Mouse (Mus musculus): ENCODE data around the gene Adh6b. TPM values are rescaled to one million over a fixed set of nuclear protein-coding genes. Genes with fewer than 3 reads are reported as not detected.

Adh6b gene
- 0.16 and 0.19 TPM in 2 replicates for polyA plus RNA-seq (2015; fragmentation: Nextera tagmentation; extraction: Ambion mirVana)

DNA sequence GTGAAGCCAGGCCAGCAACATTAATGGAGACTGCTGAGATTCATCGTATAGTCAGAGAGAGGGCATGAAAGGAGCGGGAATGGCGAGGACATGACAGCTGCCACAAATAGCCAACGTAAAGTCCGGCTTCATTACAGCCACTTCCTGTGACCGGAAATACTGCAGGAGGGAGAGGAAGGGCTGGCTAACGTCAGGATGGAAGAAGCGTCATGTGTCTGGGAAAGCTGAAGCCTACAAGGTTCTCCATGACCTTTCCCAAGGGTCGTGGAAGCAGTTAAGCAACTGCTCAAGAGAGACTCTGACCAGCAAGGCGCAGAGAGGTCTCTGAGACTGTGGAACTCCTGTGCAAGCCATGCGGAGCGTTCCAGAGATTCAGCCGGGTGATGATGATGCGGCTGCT is at the start of gene Adh6b:
TSS of gene Adh6b (plus strand) at position 305 of the 400 bp plus-strand sequence.
- ATAC-seq, result no peak
- no peak within 1 kb of the TSS for H3K4me3 ChIP-seq (replicated peaks)
- no peak within 1 kb of the TSS for H3K27ac ChIP-seq
- no peaks in the 10 kb centered on the region for H3K4me1 ChIP-seq (replicated peaks)
- H3K9ac ChIP-seq, result no peak within 1 kb of the TSS
- H3K27me3 ChIP-seq (replicated peaks), result no peaks in the 10 kb centered on the region
- H3K9me3 ChIP-seq, result no peaks in the 10 kb centered on the region
- no peaks in the 10 kb centered on the region for H3K36me3 ChIP-seq
- WGBS, result 63% methylated on average over 14 of the region's 14 CpGs
- H3K4me2 ChIP-seq (replicated peaks), result no peak within 1 kb of the TSS

DNA sequence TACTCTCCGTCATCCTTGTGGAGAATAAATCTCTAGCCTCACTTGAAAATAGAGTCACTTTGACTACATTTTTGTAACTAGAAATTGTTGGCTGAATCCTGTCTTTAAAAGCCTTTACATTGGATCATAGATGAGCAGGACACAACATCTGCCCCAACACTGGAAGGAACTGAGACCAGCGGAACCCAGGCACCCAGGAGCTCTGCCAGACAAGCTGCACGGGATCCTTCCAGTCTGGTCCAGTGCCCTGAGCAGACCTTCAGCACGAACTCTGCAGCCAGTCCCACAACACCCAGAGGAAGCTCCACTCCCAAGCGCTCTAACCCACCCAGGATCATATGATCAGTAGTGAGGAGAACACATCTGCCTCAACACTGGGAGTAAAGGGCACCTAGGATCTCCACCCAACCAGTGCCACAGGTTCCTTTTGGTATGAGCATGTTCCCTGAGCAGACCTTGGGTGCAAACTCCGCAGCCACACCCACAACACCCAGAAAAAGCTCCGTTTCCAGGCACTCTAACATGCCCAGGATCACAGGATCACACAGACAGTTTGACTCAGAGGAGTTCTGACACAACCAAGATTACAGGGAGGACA is 48.2 kb upstream of the Adh6b start:
- Histone ChIP-seq H3K4me2 (replicated peaks) (no peak overlapping the region), H3K36me3 (no peaks in the 10 kb centered on the region), H3K27me3 (replicated peaks) (no peaks in the 10 kb centered on the region), H3K4me1 (replicated peaks) (no peaks in the 10 kb centered on the region), H3K9me3 (no peaks in the 10 kb centered on the region), H3K9ac (no peak overlapping the region), H3K27ac (no peak overlapping the region), H3K4me3 (replicated peaks) (no peak overlapping the region)
- ATAC-seq, result peak; percentile 88
- 80% methylated on average over 7 of the region's 7 CpGs for WGBS

DNA sequence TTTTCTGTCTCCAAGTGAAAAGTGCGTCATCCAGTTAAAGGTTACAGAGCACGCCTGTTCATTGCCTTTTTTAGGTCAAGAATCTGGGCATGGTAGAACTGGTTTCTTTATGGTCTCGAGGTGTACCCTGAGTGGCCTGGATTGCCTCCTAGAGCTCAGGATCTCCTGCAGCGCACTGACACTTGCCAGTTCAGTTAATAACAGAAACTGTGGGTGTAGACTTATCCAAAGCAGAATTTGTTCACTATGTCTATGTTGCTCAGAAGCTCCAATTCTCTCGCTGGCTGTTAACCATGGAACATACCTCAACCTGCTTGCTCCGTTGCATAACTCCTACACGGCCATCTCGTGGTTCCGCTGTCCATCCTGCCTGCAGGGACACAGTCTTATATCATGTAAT is 41.4 kb upstream of the Adh6b start:
- ATAC-seq, result no peak
- H3K36me3 ChIP-seq, result no peaks in the 10 kb centered on the region
- no peaks in the 10 kb centered on the region for H3K9me3 ChIP-seq
- H3K4me1 ChIP-seq (replicated peaks), result peaks cover 15% of the 10 kb centered on the region
- H3K27me3 ChIP-seq (replicated peaks), result no peaks in the 10 kb centered on the region
- H3K9ac ChIP-seq, result no peak overlapping the region
- no peak overlapping the region for H3K4me3 ChIP-seq (replicated peaks)
- H3K27ac ChIP-seq, result no peak overlapping the region
- no peak overlapping the region for H3K4me2 ChIP-seq (replicated peaks)
- 87% methylated on average over 9 of the region's 9 CpGs for WGBS

DNA sequence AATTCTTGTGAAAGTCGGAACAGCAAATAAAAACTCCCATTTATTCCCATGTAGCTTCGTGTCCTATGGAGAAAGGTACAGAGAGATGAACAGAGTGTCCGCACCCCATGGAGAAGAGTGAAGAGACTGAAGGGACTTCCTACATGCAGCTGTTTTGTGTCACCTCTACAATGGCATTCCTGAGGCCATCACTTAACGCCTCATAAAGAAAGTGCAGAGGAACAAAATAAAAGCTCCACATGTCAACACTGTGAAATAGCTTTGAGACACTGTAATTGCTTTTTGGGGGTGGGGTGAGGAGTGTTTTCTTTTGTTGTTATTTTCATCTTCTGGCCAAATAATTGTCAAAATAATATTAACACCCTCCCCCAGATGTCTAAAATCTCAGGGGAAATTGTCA is 38.9 kb upstream of the Adh6b start:
- Histone ChIP-seq H3K9me3 (no peaks in the 10 kb centered on the region), H3K4me1 (replicated peaks) (peaks cover 26% of the 10 kb centered on the region), H3K27ac (no peak overlapping the region), H3K9ac (no peak overlapping the region), H3K36me3 (no peaks in the 10 kb centered on the region), H3K27me3 (replicated peaks) (no peaks in the 10 kb centered on the region), H3K4me3 (replicated peaks) (no peak overlapping the region), H3K4me2 (replicated peaks) (no peak overlapping the region)
- no peak for ATAC-seq
- 77% methylated on average over 4 of the region's 4 CpGs for WGBS

DNA sequence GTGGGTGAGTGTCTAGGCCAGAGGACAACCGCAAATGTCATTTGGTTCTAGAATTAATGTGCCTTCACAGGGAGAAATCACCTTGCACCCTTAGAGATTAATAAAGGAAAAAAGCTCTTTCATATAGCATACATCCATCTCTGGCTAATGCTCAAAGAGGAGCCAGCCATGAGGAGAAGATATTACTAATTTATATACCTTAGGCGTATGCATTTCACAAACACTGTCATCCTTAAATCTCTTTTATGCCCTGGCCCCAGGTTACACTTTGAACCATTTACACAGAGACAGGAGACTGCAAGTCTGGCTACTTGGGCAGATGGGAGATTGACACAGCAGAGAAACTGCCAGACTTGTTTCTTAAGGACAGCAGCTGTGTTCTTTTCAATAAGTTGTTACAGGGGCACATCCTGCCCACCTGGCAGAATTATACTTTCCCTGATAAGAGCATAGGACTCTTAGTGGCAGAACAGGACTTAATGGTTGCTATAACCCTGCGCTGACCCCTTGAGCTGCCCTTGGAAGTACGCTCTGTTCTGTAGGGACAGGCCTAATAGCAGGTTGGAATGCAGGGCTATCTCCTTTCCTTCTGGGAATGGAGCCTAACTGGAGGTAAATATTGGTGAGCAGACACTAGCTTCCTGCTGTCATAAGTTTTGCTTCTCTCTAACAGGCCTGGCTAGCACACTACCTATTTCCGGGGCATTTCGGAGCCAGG is 37.6 kb upstream of the Adh6b start:
- Histone ChIP-seq H3K4me3 (replicated peaks) (no peak overlapping the region), H3K27ac (peak overlapping the region; percentile 42), H3K4me1 (replicated peaks) (peaks cover 26% of the 10 kb centered on the region), H3K9ac (no peak overlapping the region), H3K27me3 (replicated peaks) (no peaks in the 10 kb centered on the region), H3K9me3 (no peaks in the 10 kb centered on the region), H3K4me2 (replicated peaks) (no peak overlapping the region), H3K36me3 (no peaks in the 10 kb centered on the region)
- WGBS, result 37% methylated on average over 6 of the region's 6 CpGs
- ATAC-seq, result peak; percentile 74

DNA sequence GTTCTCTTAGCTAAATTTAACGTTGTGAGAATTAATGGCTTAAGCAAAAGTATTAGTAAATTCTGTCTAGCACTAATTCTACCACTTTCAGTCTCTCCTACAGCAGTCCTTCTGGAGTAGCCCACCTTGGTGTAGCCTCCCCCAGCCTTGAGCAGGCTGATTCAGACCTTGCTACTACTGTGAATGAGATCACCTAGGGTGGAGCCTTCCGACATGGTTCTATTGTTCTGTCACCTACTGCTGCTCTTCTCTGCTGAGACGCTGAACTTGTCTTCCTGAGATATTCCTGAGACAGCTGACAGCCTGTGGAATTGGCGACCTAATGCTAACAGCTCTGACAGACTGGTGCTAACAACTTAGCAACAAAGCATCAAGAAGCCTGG is 37.1 kb upstream of the Adh6b start:
- peak overlapping the region; percentile 42 for H3K27ac ChIP-seq
- no peaks in the 10 kb centered on the region for H3K9me3 ChIP-seq
- no peaks in the 10 kb centered on the region for H3K36me3 ChIP-seq
- 33% methylated on average over 4 of the region's 4 CpGs for WGBS
- no peaks in the 10 kb centered on the region for H3K27me3 ChIP-seq (replicated peaks)
- no peak overlapping the region for H3K9ac ChIP-seq
- ATAC-seq, result no peak
- H3K4me1 ChIP-seq (replicated peaks), result peaks cover 26% of the 10 kb centered on the region
- H3K4me3 ChIP-seq (replicated peaks), result no peak overlapping the region
- H3K4me2 ChIP-seq (replicated peaks), result no peak overlapping the region

DNA sequence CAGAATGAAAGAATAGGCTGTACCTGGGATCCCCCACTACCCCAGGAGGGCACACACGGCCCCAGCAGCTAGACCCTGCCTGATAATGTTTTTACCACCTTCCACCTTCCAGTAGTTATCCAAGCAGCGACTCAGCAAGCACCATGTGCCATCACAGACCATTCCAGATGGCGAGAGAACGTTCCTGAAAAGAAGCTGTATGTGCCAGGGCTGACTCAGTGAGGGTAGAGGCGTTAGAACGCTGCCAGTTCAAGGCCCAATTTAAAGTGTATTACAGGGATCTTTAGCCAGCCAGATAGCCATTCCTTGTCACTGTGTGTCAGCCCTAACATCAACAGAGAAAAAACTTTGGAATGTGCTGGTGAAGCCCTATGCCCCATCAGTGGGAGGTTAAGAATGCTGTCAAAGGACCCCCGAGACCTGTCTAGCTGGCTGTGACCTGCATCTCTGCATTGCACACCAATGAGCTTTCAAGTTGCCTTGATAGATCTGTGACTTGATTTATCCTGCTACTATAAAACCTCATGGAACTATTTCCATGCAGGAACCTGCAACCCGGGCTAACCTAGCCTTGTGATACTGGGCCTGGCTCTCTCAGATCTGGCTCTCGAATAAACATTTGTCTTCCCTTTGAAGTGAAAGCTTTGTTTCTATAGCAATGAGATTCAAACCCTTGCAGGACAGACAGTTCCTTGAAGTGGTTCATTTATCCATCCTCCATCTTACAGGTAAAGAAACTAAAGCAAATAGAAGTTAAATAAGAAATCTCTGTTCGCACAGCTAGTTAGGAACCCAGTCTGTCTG is 35.9 kb upstream of the Adh6b start:
- Histone ChIP-seq H3K9me3 (no peaks in the 10 kb centered on the region), H3K36me3 (no peaks in the 10 kb centered on the region), H3K27me3 (replicated peaks) (no peaks in the 10 kb centered on the region), H3K4me3 (replicated peaks) (no peak overlapping the region), H3K27ac (no peak overlapping the region), H3K4me2 (replicated peaks) (no peak overlapping the region), H3K9ac (no peak overlapping the region), H3K4me1 (replicated peaks) (peaks cover 26% of the 10 kb centered on the region)
- 43% methylated on average over 10 of the region's 10 CpGs for WGBS
- ATAC-seq, result peak; percentile 26

DNA sequence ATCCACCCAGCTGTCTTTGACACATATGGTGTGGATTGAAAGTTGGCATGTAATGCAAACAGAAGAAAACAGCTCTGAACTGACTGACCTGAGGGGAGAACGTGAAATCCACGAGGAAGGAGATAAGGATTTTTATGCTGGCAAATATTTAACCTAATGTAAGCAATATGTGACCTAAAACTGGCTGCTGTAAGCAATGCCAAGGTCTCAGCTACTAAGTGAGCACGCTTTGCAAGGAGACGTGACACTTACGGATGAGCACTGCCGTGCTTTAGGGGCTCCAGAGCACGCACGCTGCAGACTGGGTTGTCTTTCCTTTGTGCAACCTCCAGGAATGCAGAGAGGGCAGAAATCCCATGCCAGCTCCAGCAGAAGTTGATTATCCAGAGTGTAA is 35.3 kb upstream of the Adh6b start:
- H3K27me3 ChIP-seq (replicated peaks), result no peaks in the 10 kb centered on the region
- H3K4me1 ChIP-seq (replicated peaks), result peaks cover 26% of the 10 kb centered on the region
- 18% methylated on average over 8 of the region's 8 CpGs for WGBS
- H3K4me3 ChIP-seq (replicated peaks), result no peak overlapping the region; the same call in 1 of the 2 replicates
- H3K27ac ChIP-seq, result no peak overlapping the region; the same call in 1 of the 2 replicates
- no peaks in the 10 kb centered on the region for H3K9me3 ChIP-seq
- H3K9ac ChIP-seq, result no peak overlapping the region
- H3K36me3 ChIP-seq, result no peaks in the 10 kb centered on the region
- ATAC-seq, result peak; percentile 81
- peak overlapping the region; percentile 48 for H3K4me2 ChIP-seq (replicated peaks)

DNA sequence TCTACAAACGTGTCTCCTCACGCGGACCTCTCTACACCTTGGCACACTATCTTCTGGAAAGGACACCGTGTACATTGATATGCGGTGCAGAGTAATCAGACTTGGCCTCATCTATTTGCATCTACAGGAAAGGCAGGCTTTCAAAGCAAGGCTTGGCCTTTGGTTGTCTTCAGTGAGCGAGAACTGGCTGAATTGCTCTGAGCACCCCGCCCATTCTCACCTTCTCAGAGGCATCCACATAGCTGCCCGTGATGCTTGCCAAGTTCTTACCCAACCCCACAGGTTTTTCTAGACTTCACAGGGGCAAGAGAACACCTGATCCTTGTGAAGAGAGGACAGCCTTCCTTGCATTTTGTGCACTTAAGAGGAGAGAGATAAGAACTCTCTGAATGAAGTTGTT is 31.7 kb upstream of the Adh6b start:
- Histone ChIP-seq H3K36me3 (no peaks in the 10 kb centered on the region), H3K4me3 (replicated peaks) (no peak overlapping the region), H3K4me2 (replicated peaks) (no peak overlapping the region), H3K4me1 (replicated peaks) (peaks cover 13% of the 10 kb centered on the region), H3K9ac (no peak overlapping the region), H3K27me3 (replicated peaks) (no peaks in the 10 kb centered on the region), H3K27ac (no peak overlapping the region), H3K9me3 (no peaks in the 10 kb centered on the region)
- 77% methylated on average over 8 of the region's 8 CpGs for WGBS
- ATAC-seq, result no peak

DNA sequence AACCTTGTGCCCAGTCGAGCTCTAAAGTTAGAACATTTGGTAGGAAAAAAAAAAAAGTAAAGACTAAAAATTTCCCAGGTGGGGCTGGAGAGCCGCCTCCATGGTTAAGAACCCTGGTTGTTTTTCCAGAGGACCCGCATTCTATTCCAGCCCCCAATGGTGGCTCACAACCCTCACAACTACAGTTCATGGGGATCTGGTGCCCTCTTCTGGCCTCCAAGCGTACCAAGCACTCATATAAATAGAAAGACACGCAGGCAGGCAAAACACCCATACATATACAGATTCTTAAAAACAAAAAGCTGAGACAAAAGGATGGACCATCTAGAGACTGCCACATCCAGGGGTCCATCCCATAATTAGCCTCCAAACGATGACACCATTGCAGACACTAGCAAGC is 30.6 kb upstream of the Adh6b start:
- Histone ChIP-seq H3K4me1 (replicated peaks) (0 out of 2 replicates have a peak, but pooled peaks cover 4% of the 10 kb centered on the region), H3K36me3 (no peaks in the 10 kb centered on the region), H3K9ac (no peak overlapping the region), H3K9me3 (no peaks in the 10 kb centered on the region), H3K27me3 (replicated peaks) (no peaks in the 10 kb centered on the region), H3K27ac (no peak overlapping the region), H3K4me3 (replicated peaks) (no peak overlapping the region), H3K4me2 (replicated peaks) (no peak overlapping the region)
- 90% methylated on average over 6 of the region's 6 CpGs for WGBS
- ATAC-seq, result no peak

DNA sequence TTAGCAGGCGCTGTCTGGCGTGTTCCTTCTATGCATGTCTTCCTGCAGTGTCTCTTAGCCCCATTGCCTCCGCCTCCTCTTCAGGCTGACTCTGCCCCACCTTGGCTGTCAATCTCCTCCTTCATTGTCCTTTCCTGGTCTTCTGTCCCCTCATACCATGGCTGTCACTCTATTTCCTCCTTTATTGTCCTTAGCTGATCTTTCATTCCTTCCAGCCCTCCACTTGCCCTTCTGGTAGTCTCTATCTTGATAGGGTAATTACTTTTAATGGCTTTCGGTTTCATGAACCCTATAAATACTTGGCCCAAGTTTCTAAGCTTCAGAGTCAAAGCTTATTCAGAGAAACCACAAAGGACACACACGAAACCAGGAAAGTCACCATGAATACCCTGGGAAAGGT is 28.6 kb upstream of the Adh6b start, which contains the start of gene Adh6a:
TSS of gene Adh6a (plus strand) at position 322 of the 400 bp plus-strand sequence.
- Histone ChIP-seq H3K4me2 (replicated peaks) (no peak within 1 kb of the TSS), H3K9me3 (no peaks in the 10 kb centered on the region), H3K9ac (no peak within 1 kb of the TSS), H3K36me3 (no peaks in the 10 kb centered on the region), H3K4me1 (replicated peaks) (no peaks in the 10 kb centered on the region), H3K4me3 (replicated peaks) (no peak within 1 kb of the TSS), H3K27me3 (replicated peaks) (no peaks in the 10 kb centered on the region), H3K27ac (no peak within 1 kb of the TSS)
- peak; percentile 84 for ATAC-seq
- 78% methylated on average over 5 of the region's 5 CpGs for WGBS

DNA sequence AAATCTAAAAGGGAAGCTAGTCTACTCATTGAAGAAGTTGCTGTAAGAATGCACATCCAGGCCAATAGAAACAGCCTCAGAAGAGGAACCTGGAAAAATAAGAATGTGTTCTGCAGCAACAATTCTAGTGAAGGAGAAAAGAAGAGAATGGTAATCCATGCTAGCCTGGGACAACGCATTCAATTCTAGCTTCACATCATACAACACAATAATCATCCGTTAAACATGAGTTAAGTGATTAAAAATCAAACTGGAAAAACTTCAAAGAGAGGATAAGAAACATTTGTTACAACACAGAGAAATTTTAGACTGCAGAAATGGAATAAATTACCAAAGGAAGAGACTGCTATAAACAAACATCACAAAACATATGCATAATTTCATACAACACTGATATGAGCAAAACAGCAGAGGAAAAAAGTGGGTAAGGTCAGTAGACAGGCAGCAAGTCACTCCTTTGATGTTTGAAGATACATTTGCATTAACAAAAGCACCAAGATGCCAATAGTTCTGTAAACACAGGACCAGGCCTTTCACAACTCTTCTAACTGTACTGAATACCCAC is 24.6 kb upstream of the Adh6b start:
- Histone ChIP-seq H3K27me3 (replicated peaks) (no peaks in the 10 kb centered on the region), H3K9me3 (no peaks in the 10 kb centered on the region), H3K27ac (no peak overlapping the region), H3K36me3 (no peaks in the 10 kb centered on the region), H3K4me2 (replicated peaks) (no peak overlapping the region), H3K9ac (no peak overlapping the region), H3K4me1 (replicated peaks) (no peaks in the 10 kb centered on the region), H3K4me3 (replicated peaks) (no peak overlapping the region)
- 82% methylated on average over 2 of the region's 2 CpGs for WGBS
- ATAC-seq, result no peak
